Mouse (Mus musculus) adrenal gland, postnatal 14 days (tissue): ENCODE measurements around the gene Dgkh. TPM values are rescaled to one million over a fixed set of nuclear protein-coding genes. Genes with fewer than 3 reads are reported as not detected.
"Not testable (repeated sequence)": the region's sequence is repeated elsewhere in the genome, so short reads cannot be mapped to it uniquely, and the experiment has no call there.

Source experiments
- DNase-seq: peaks from one replicate; pipeline ENCODE4 v3.0.0; 2021; ENCODE audit warnings: mixed read lengths
- total RNA-seq: library from RNA; stranded (reverse); gene quantifications from 2 replicates; pipeline ENCODE4 v1.2.3, GENCODE M21; 2021

Gene Dgkh
- total RNA-seq, 1 experiment from 2014 or later: 12.1 TPM

GRCm38 (mm10) chr14:78627516-78628275, 104.9 kb downstream of the Dgkh start:
- peak; percentile 53 for DNase-seq

GRCm38 (mm10) chr14:78618883-78619295, 113.7 kb downstream of the Dgkh start:
- DNase-seq: no peak

GRCm38 (mm10) chr14:78613569-78613968, 119.0 kb downstream of the Dgkh start:
- no peak for DNase-seq

GRCm38 (mm10) chr14:78612111-78612788, 120.3 kb downstream of the Dgkh start:
- no peak for DNase-seq

- no peak for DNase-seq
Measured at GRCm38 (mm10) chr14:78594916-78595315, 137.7 kb downstream of the Dgkh start.

GRCm38 (mm10) chr14:78592965-78593364, 139.6 kb downstream of the Dgkh start:
- DNase-seq: no peak

- peak; percentile 53 for DNase-seq
Measured at GRCm38 (mm10) chr14:78590335-78590734, 142.2 kb downstream of the Dgkh start.

- no peak for DNase-seq
Measured at GRCm38 (mm10) chr14:78584222-78584621, 148.4 kb downstream of the Dgkh start.

- no peak for DNase-seq
Measured at GRCm38 (mm10) chr14:78583168-78583567, 149.4 kb downstream of the Dgkh start.

- no peak for DNase-seq
Measured at GRCm38 (mm10) chr14:78575899-78576298, 156.7 kb downstream of the Dgkh start.

GRCm38 (mm10) chr14:78568410-78568809, 164.2 kb downstream of the Dgkh start:
- no peak for DNase-seq

GRCm38 (mm10) chr14:78566431-78566830, 166.1 kb downstream of the Dgkh start:
- no peak for DNase-seq

- DNase-seq: no peak
Measured at GRCm38 (mm10) chr14:78564292-78564691, 168.3 kb downstream of the Dgkh start.

GRCm38 (mm10) chr14:78563211-78563610, 169.4 kb downstream of the Dgkh start:
- no peak for DNase-seq

GRCm38 (mm10) chr14:78562121-78562520, 170.5 kb downstream of the Dgkh start:
- no peak for DNase-seq

- no peak for DNase-seq
Measured at GRCm38 (mm10) chr14:78559042-78559441, 173.5 kb downstream of the Dgkh start.

- not testable (repeated sequence) for DNase-seq
Measured at GRCm38 (mm10) chr14:78554830-78555229, 177.7 kb downstream of the Dgkh start.

GRCm38 (mm10) chr14:78553661-78554060, 178.9 kb downstream of the Dgkh start:
- DNase-seq: no peak

GRCm38 (mm10) chr14:78548807-78549206, 183.8 kb downstream of the Dgkh start:
- DNase-seq: no peak

- peak; percentile 44 for DNase-seq
Measured at GRCm38 (mm10) chr14:78541319-78541718, 191.3 kb downstream of the Dgkh start.

GRCm38 (mm10) chr14:78539821-78540220, 192.8 kb downstream of the Dgkh start:
- no peak for DNase-seq

- DNase-seq: no peak
Measured at GRCm38 (mm10) chr14:78538572-78539320, 193.8 kb downstream of the Dgkh start.

GRCm38 (mm10) chr14:78537551-78537950, 195.0 kb downstream of the Dgkh start:
- DNase-seq: peak; percentile 28
